ENCODE assay signal across 14 mouse cellular contexts in genomic region chr9:66110126-66110525, GRCm38 (mm10). TPM values are rescaled to one million over a fixed set of nuclear protein-coding genes. Genes with fewer than 3 reads are reported as not detected.
A peak's percentile ranks its signal among the peaks of the same experiment; 100 is the strongest.
DNase-seq lines count a peak whose midpoint lies in the region; ATAC-seq and TF ChIP-seq lines count a peak whose summit lies in the region.
"Had no signal": no experiment of that assay in that cellular context is flagged by ENCODE, and none has a peak within 500 bp of the region (broad histone marks: within the 10 kb centered on the region; RNA-seq: fewer than 3 reads in every experiment).

No protein-coding gene starts in this region.

- H3K36me3 ChIP-seq in kidney, adult 2 months (ENCODE audit: control insufficient read depth, insufficient read depth, low read length), result no peaks in the 10 kb centered on the region; the same call in none of the 2 replicates
- no peaks in the 10 kb centered on the region for H3K36me3 ChIP-seq in embryonic facial prominence, embryonic 11.5 days (replicated peaks; ENCODE audit: control insufficient read depth, insufficient read depth, low read depth, low read length)
- peaks cover 13% of the 10 kb centered on the region for H3K36me3 ChIP-seq in hindbrain, embryonic 11.5 days (ENCODE audit: control insufficient read depth, insufficient read depth, low read length)
- H3K36me3 ChIP-seq in midbrain, embryonic 14.5 days (ENCODE audit: control insufficient read depth, insufficient read depth, low read length), result peaks cover 48% of the 10 kb centered on the region

- H3K9me3 ChIP-seq in embryonic facial prominence, embryonic 11.5 days (replicated peaks; ENCODE audit: control insufficient read depth, low read length), result no peaks in the 10 kb centered on the region
- no peaks in the 10 kb centered on the region for H3K9me3 ChIP-seq in hindbrain, embryonic 11.5 days (ENCODE audit: control insufficient read depth, low read length)
- no peaks in the 10 kb centered on the region for H3K9me3 ChIP-seq in midbrain, embryonic 14.5 days (ENCODE audit: control insufficient read depth, low read length)
- H3K9me3 ChIP-seq: G1E; hindbrain, embryonic 15.5 days had no signal

- intact Hi-C loops in heart, postnatal 25 days (cut with DNase I), result no loop called here

- no peak overlapping the region for H3K4me3 ChIP-seq in kidney, adult 2 months (ENCODE audit: insufficient read depth, low read depth, low read length)
- no peak overlapping the region for H3K4me3 ChIP-seq in embryonic facial prominence, embryonic 11.5 days (ENCODE audit: low read depth, low read length)
- no peak overlapping the region for H3K4me3 ChIP-seq in hindbrain, embryonic 11.5 days (ENCODE audit: low read depth, low read length)
- no peak overlapping the region for H3K4me3 ChIP-seq in midbrain, embryonic 14.5 days (replicated peaks; ENCODE audit: low read depth, low read length)
- H3K4me3 ChIP-seq: heart, adult 2 months; hindbrain, embryonic 15.5 days had no signal

- H3K4me2 ChIP-seq in embryonic facial prominence, embryonic 11.5 days (ENCODE audit: low read depth, low read length), result no peak overlapping the region
- no peak overlapping the region for H3K4me2 ChIP-seq in hindbrain, embryonic 11.5 days (replicated peaks; ENCODE audit: low read depth, low read length)
- no peak overlapping the region for H3K4me2 ChIP-seq in midbrain, embryonic 14.5 days (ENCODE audit: low read length)
- H3K4me2 ChIP-seq: hindbrain, embryonic 15.5 days had no signal

- H3K27ac ChIP-seq in kidney, adult 2 months (ENCODE audit: insufficient read depth, low read depth, low read length), result peak overlapping the region; percentile 86
- H3K27ac ChIP-seq in embryonic facial prominence, embryonic 11.5 days (replicated peaks; ENCODE audit: low read depth, low read length), result peak overlapping the region; percentile 31; the same call in 1 of the 2 replicates
- H3K27ac ChIP-seq in hindbrain, embryonic 11.5 days (ENCODE audit: low read depth, low read length), result 0 out of 2 replicates have a peak overlapping the region, but pooled peaks have one; percentile 25
- 0 out of 2 replicates have a peak overlapping the region, but pooled peaks have one; percentile 34 for H3K27ac ChIP-seq in midbrain, embryonic 14.5 days (replicated peaks; ENCODE audit: low read depth, low read length)
- H3K27ac ChIP-seq: heart, adult 2 months; hindbrain, embryonic 15.5 days had no signal

- H3K27me3 ChIP-seq in kidney, adult 2 months (replicated peaks; ENCODE audit: control insufficient read depth, insufficient read depth, low read length), result no peaks in the 10 kb centered on the region
- no peaks in the 10 kb centered on the region for H3K27me3 ChIP-seq in embryonic facial prominence, embryonic 11.5 days (ENCODE audit: control insufficient read depth, insufficient read depth, low read length)
- no peaks in the 10 kb centered on the region for H3K27me3 ChIP-seq in hindbrain, embryonic 11.5 days (ENCODE audit: control insufficient read depth, insufficient read depth, low read length)
- no peaks in the 10 kb centered on the region for H3K27me3 ChIP-seq in midbrain, embryonic 14.5 days (ENCODE audit: control insufficient read depth, insufficient read depth, low read length)
- H3K27me3 ChIP-seq: hindbrain, embryonic 15.5 days had no signal

- DNase-seq in kidney, adult 2 months, result peak; percentile 44
- no peak for DNase-seq in kidney, postnatal 36 days
- DNase-seq in embryonic facial prominence, embryonic 11.5 days (ENCODE audit: low spot score), result no peak
- no peak for DNase-seq in hindbrain, embryonic 11.5 days (ENCODE audit: low spot score)
- DNase-seq in midbrain, embryonic 14.5 days, result no peak
- no peak for DNase-seq in urinary bladder, postnatal 10 days (ENCODE audit: low spot score)
- no peak for DNase-seq in ovary, postnatal 36 days (ENCODE audit: low spot score)
- DNase-seq in heart, postnatal 25 days (ENCODE audit: low spot score), result no peak
- DNase-seq: B cell, adult 2 months; cerebellum, adult 9-10 months; heart, adult 2 months; lung, postnatal 4 days had no signal

- peaks cover 11% of the 10 kb centered on the region for H3K4me1 ChIP-seq in kidney, adult 2 months (ENCODE audit: control insufficient read depth, insufficient read depth, low read length)
- H3K4me1 ChIP-seq in embryonic facial prominence, embryonic 11.5 days (ENCODE audit: control insufficient read depth, insufficient read depth, low read length), result no peaks in the 10 kb centered on the region; the same call in 1 of the 2 replicates
- no peaks in the 10 kb centered on the region for H3K4me1 ChIP-seq in hindbrain, embryonic 11.5 days (replicated peaks; ENCODE audit: control insufficient read depth, insufficient read depth, low read length)
- H3K4me1 ChIP-seq in midbrain, embryonic 14.5 days (ENCODE audit: control insufficient read depth, insufficient read depth, low read length), result no peaks in the 10 kb centered on the region
- H3K4me1 ChIP-seq: hindbrain, embryonic 15.5 days had no signal

- 37% methylated on average over 8 of the region's 8 CpGs for WGBS in kidney, adult 2 months
- WGBS in embryonic facial prominence, embryonic 11.5 days, result 49% methylated on average over 8 of the region's 8 CpGs
- 66% methylated on average over 8 of the region's 8 CpGs for WGBS in hindbrain, embryonic 11.5 days
- WGBS in midbrain, embryonic 14.5 days, result 44% methylated on average over 8 of the region's 8 CpGs

- no peak for TF ChIP-seq POLR2A in kidney, adult 2 months (IDR thresholded peaks at IDR 0.05; ENCODE audit: low read depth, low read length)

- TF ChIP-seq CTCF in kidney, adult 2 months (conservative IDR thresholded peaks at IDR 0.05; ENCODE audit: insufficient read depth, insufficient read length, low read depth, low read length), result no peak

- no peak for ATAC-seq in embryonic facial prominence, embryonic 11.5 days (replicated peaks; ENCODE audit: insufficient number of reproducible peaks, low FRiP score, low TSS enrichment, low read depth)
- ATAC-seq in hindbrain, embryonic 11.5 days (ENCODE audit: low FRiP score), result no peak
- ATAC-seq in midbrain, embryonic 14.5 days (ENCODE audit: low FRiP score, low TSS enrichment), result no peak

- H3K9ac ChIP-seq in embryonic facial prominence, embryonic 11.5 days (replicated peaks; ENCODE audit: low read length), result no peak overlapping the region
- H3K9ac ChIP-seq in hindbrain, embryonic 11.5 days (ENCODE audit: low read depth, low read length), result no peak overlapping the region
- no peak overlapping the region for H3K9ac ChIP-seq in midbrain, embryonic 14.5 days (replicated peaks; ENCODE audit: low read length)
- H3K9ac ChIP-seq: hindbrain, embryonic 15.5 days had no signal

RNA-seq across cellular contexts. Expression of gene Snx1, which starts 16.3 kb away (rescaled TPM):
- 74.3 and 76.7 TPM in 2 replicates for polyA plus RNA-seq in kidney, adult 2 months (2012; rRNA removed)
- 144 and 148 TPM in 2 replicates for polyA plus RNA-seq in embryonic facial prominence, embryonic 11.5 days (2014; fragmentation: Nextera tagmentation; extraction: Ambion mirVana)
- 127 and 140 TPM in 2 replicates for polyA plus RNA-seq in hindbrain, embryonic 11.5 days (2014; fragmentation: Nextera tagmentation; extraction: Ambion mirVana)
- polyA plus RNA-seq in midbrain, embryonic 14.5 days (2014; fragmentation: Nextera tagmentation; extraction: Ambion mirVana), result 55.6 and 87.9 TPM in 2 replicates
- total RNA-seq in heart, postnatal 25 days (2021), result 10 to 100 TPM; 27.6 to 30.4 TPM

RNA-seq across cellular contexts. Expression of gene Ciao2a, which starts 16.3 kb away (rescaled TPM):
- polyA plus RNA-seq in kidney, adult 2 months (2012; rRNA removed), result 23.3 and 39.9 TPM in 2 replicates
- 184 and 206 TPM in 2 replicates for polyA plus RNA-seq in embryonic facial prominence, embryonic 11.5 days (2014; fragmentation: Nextera tagmentation; extraction: Ambion mirVana)
- polyA plus RNA-seq in hindbrain, embryonic 11.5 days (2014; fragmentation: Nextera tagmentation; extraction: Ambion mirVana), result 144 and 146 TPM in 2 replicates
- 68.4 and 76.2 TPM in 2 replicates for polyA plus RNA-seq in midbrain, embryonic 14.5 days (2014; fragmentation: Nextera tagmentation; extraction: Ambion mirVana)
- total RNA-seq in heart, postnatal 25 days (2021), result 10 to 100 TPM; 62.4 to 64.9 TPM

RNA-seq across cellular contexts. Expression of gene Snx22, which starts 40.6 kb away (rescaled TPM):
- polyA plus RNA-seq in kidney, adult 2 months (2012; rRNA removed), result 1.1 and 1.6 TPM in 2 replicates
- polyA plus RNA-seq in embryonic facial prominence, embryonic 11.5 days (2014; fragmentation: Nextera tagmentation; extraction: Ambion mirVana), result 4.1 and 4.7 TPM in 2 replicates
- 2.7 and 2.9 TPM in 2 replicates for polyA plus RNA-seq in hindbrain, embryonic 11.5 days (2014; fragmentation: Nextera tagmentation; extraction: Ambion mirVana)
- 6.5 and 8.2 TPM in 2 replicates for polyA plus RNA-seq in midbrain, embryonic 14.5 days (2014; fragmentation: Nextera tagmentation; extraction: Ambion mirVana)
- under 1 TPM; 0.59 to 0.83 TPM for total RNA-seq in heart, postnatal 25 days (2021)
- polyA plus RNA-seq: G1E had no signal

RNA-seq across cellular contexts. Expression of gene Dapk2, which starts 47.9 kb away (rescaled TPM):
- 10.8 and 11.8 TPM in 2 replicates for polyA plus RNA-seq in kidney, adult 2 months (2012; rRNA removed)
- 5.7 and 6.2 TPM in 2 replicates for polyA plus RNA-seq in embryonic facial prominence, embryonic 11.5 days (2014; fragmentation: Nextera tagmentation; extraction: Ambion mirVana)
- 2.7 and 4.4 TPM in 2 replicates for polyA plus RNA-seq in hindbrain, embryonic 11.5 days (2014; fragmentation: Nextera tagmentation; extraction: Ambion mirVana)
- polyA plus RNA-seq in midbrain, embryonic 14.5 days (2014; fragmentation: Nextera tagmentation; extraction: Ambion mirVana), result 0.66 and 0.78 TPM in 2 replicates
- total RNA-seq in heart, postnatal 25 days (2021), result 1 to 10 TPM; 5.3 TPM

RNA-seq across cellular contexts. Expression of gene Ppib, which starts 50.1 kb away (rescaled TPM):
- 278 and 338 TPM in 2 replicates for polyA plus RNA-seq in kidney, adult 2 months (2012; rRNA removed)
- 543 and 552 TPM in 2 replicates for polyA plus RNA-seq in embryonic facial prominence, embryonic 11.5 days (2014; fragmentation: Nextera tagmentation; extraction: Ambion mirVana)
- polyA plus RNA-seq in hindbrain, embryonic 11.5 days (2014; fragmentation: Nextera tagmentation; extraction: Ambion mirVana), result 512 and 515 TPM in 2 replicates
- polyA plus RNA-seq in midbrain, embryonic 14.5 days (2014; fragmentation: Nextera tagmentation; extraction: Ambion mirVana), result 333 and 347 TPM in 2 replicates
- total RNA-seq in heart, postnatal 25 days (2021), result 100 to 1,000 TPM; 144 to 157 TPM

Comparison
In these comparisons a context has a peak if more than half of its experiments do, and no peak if none do; other contexts are left out.
1. H3K27ac ChIP-seq: peak in every context shown above with its lines; median percentile 86 in kidney, adult 2 months; 34 in midbrain, embryonic 14.5 days; 31 in embryonic facial prominence, embryonic 11.5 days; 25 in hindbrain, embryonic 11.5 days.